Mouse (Mus musculus) right cerebral cortex, adult 18-20 months (tissue): ENCODE results near the gene Trio.

ENCODE experiments used
- DNase-seq: peaks from one replicate; pipeline ENCODE4 v3.0.0; 2022; ENCODE audit warnings: mixed read lengths

Trio gene

GRCm38 (mm10) chr15:27942148-27942847 is 83.3 kb downstream of the Trio start:
- DNase-seq: peak; percentile 46

DNA sequence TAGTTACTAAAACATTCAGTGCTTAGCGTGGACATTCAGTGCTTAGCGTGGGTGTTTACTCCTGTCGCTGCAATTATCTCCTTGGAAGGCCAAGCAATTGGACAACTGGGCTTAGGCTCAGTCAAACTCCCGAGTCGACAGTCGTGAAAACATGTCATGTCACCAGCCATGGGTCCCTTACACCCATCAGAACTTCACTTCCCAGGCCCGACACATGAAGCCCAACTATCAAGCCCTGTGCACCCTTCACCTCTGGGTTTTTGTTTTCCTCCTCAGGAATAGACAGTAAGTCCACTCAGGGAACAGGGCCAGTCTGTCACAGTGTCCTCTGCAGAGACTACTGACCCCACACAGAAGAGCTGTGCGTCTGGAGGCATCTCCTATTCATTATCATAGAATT is 84.2 kb downstream of the Trio start:
- DNase-seq: no peak

- DNase-seq: no peak
Measured at GRCm38 (mm10) chr15:27941020-27941419, 84.6 kb downstream of the Trio start.

DNA sequence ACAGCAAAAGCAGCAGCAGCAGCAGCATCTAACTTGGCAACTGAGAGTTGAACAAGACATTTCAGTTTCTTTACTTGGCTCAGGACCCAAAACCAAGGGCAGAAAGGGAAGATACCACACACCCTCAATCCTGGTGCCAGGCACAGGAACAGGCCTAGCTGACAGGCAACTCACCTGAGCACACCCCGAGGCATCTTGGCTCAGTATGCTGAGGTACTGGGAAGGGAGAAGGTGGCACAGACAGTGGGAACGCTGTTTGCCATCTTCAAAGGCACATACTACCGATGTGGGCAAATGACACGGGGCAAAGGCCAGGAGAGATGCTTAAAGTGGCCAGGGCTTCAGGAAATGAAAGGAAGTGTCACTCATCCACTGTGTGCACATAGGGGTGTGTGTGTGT is 85.6 kb downstream of the Trio start:
- DNase-seq: no peak

DNA sequence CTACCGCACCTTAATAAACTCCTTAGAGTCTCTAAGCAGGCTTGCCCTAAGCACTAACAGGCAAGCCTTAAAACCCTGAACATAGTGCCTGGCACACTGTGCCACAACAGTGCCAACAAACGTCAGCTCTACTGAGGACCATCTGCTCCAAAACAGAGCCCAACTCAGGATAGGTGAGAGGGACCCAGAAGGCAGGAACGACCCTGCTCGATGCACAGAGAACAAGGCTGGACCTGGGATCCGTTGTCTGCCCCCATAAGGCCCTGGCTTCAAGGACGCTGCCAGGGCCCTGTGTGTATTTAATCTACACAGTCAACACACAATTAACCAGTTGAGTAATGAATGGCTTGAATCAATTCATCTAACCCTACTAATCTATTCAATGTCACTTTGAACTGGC is 86.8 kb downstream of the Trio start:
- DNase-seq: no peak

GRCm38 (mm10) chr15:27937861-27938833 is 87.5 kb downstream of the Trio start:
- DNase-seq: peak; percentile 65

DNA sequence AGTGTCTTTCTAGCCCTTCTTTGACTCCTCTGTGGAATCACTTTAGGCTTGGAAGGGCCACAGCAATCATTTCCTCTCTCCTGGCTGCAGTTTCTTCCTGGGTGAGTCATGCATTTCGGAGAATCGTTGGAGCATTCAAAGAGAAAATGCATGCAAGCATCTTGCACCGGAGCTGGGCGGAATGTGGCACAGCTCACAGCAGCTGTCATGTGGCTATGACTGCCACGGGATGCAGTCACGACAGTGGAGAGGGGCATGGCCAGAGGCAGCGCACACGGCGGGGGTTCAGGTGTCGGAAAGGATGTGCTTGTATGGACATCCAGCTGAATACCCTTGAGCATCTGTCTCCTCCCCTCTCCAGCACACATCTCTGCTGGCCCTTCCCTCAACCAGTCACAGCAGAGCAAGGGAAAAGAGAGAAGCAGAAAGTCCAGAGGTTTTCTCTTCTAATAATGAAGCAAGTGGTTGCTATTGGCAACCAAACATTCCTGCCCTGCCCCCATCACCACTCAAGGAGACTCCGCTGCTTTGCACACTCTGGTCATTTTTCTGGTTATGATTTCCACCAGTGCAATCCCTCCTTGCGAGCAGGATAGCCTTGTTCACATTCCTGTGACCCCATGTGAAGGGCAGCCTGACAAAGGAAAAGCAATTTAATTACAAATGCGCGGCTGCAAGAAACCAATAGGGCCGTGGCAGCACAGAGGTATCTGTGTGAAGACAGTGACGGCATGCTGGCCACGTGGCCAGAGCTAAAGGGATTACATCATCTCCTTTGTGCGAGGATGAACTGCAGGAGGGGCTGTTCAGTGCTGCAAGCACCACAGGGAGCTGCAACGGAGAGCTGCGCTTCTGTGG is 88.4 kb downstream of the Trio start:
- DNase-seq: peak; percentile 83

GRCm38 (mm10) chr15:27935772-27936746 is 89.6 kb downstream of the Trio start:
- no peak for DNase-seq

- no peak for DNase-seq
Measured at GRCm38 (mm10) chr15:27933270-27933669, 92.4 kb downstream of the Trio start.

- no peak for DNase-seq
Measured at GRCm38 (mm10) chr15:27931891-27932290, 93.8 kb downstream of the Trio start.

DNA sequence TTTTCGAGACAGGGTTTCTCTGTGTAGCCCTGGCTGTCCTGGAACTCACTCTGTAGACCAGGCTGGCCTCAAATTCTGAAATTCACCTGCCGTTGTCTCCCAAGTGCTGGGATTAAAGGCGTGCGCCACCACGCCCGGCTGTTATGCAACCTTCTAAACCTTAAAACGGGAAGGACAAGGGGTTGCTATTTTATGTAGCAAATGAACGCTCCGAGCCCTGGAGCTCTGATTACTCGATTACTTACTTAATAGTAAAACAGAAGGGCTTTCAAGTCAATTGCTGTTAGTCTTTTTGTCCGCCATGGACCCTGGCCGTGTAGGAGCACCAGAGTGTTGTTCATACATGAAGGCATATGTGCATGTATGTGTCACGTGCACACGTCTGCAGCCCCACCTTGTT is 94.2 kb downstream of the Trio start:
- DNase-seq: no peak

DNA sequence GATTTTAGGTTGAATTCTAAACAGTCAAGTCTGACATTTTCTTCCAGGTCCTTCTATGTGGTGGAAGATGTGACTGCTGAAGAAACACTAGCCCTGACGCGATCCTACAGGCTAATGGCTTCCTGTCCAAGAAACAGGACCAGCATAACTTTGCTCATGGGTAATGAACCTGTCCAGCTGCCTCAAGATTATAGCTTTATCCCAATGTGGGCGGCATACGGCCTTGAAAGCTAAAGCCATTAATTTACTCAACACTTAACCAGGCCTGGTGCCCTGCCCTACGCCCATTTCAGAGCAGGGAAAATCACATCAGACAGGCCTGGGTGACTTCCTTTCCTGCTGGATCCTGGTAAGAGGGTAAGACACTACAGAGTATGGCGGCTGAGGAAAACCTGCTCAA is 98.0 kb downstream of the Trio start:
- no peak for DNase-seq

DNA sequence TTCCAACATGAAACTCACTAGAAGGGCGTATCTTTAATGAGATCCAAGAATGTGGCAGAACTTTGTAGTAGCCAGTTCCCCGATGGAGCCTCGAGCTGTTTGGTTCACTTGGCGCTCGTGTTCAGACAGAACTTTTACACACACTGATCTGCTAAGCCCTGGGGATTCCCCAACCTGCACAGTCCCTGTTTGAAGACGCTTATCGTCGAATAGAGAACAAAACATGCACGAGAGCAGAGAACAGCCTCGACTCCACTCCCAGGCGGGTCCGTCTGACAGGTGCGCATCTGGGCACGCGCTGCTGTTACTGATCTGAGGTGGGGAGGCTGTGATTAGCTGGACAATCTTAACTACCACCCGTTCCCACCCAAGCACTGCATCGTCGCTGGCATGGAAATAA is 98.7 kb downstream of the Trio start:
- no peak for DNase-seq

DNA sequence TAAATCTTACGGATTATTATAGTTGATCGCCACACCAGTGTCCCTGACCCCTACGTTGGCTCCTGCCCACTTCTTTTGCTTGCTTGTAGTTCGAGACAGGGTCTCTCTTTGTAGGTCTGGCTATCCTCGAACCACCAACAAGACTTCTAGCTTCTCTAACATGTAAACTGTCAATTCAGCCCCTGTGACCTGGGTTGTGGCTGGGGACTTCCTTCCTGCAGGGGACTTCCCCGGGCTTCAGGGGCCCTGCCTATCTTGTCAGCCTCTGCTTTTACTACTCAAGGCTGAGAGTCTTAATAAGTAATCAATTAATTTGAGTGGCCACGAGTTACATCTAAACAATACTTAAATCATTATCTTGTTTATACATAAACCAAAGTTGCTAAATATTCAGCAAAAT is 99.2 kb downstream of the Trio start:
- no peak for DNase-seq

GRCm38 (mm10) chr15:27925865-27926264 is 99.8 kb downstream of the Trio start:
- no peak for DNase-seq

- DNase-seq: no peak
Measured at GRCm38 (mm10) chr15:27925004-27925635, 100.5 kb downstream of the Trio start.

GRCm38 (mm10) chr15:27923987-27924341 is 101.7 kb downstream of the Trio start:
- no peak for DNase-seq

DNA sequence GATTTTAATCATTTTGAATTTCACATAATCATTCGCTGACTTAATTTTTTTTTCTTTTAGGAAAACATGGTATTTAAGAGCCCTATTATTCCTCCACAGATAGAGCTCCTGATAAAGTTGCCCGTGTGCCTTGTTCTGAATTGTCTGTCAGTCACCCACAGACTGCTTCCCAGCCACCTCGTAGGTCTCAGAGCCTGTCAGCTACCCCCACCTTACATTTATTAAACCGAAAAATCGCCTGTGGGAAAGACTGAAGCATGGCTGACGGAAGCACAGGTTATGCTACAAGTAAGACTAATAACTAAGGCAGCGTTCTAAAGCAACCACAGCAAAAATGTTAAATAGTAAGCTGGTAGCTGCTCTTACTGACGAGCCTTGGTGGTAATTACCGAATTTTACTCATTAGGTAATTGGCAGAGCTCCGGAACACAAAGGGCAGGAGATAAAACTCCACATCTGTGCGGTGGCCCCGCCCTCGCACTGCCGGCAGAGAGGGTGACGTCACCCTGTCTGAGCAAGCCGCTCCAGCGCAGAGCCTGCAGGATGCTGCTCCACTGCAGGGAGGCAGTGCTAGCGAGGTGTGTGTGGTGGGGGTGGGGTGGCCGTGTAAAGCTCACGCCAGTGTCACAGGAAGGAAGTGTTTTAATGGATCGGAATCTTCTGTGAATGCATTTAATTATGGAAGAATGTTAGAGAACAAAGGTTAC is 102.2 kb downstream of the Trio start:
- DNase-seq: peak; percentile 88

DNA sequence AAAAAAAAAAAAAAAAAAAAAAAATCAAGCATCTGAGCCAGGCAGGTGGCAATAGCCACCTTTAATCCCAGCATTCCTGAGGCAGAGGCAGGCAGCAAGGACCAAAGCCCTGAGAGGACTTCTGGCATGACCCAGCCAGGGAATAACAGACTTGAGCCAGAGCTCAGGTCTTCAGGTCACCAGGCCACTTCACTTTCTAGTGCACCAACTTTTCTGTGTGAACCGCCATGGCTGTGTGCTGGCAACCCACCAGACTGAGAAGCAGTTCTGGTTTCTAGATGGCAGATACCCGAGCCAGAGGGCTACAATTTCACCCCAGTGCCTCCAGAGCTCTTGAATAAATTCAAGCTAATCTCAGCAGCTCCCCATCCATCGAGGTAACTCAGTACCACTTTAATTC is 104.9 kb downstream of the Trio start:
- no peak for DNase-seq

DNA sequence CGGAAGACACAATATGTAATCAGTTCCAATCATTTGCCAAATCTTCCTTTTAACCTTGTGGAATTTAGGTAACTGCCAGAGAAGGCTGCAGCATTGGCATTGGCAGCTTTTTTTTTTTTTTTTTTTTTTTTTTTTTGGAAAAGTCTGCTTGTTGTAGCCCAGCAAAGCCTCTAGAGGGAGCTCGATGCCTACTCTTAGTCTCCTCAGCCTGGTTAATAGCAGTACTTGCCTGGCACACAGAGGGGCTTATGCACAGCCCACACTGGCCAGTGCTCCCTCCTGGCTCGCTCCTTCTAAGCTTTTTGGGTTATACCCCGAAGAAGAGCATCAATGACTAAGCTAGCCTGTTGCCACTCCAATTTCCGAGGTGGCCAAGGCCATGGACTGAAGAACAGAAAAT is 106.1 kb downstream of the Trio start:
- DNase-seq: peak; percentile 45

DNA sequence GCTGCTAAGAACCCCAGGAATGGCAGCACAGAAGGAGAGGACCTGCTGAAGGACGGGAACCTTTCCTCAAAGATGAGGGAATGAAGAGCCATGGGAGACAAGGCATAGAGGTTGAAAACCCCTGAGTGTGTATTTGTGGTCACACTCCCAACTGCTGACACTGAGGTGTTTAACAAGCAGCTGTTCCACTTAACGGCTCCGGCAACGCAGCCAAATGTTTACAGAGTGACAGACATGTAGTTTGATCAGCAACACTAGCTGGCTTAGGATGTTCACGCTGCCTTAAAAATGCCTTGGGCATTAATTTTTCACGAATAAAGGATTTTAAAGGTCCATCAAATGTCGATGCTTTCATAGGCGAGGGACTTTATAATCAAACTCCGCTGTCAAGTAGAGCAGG is 106.8 kb downstream of the Trio start:
- no peak for DNase-seq
